Mouse (Mus musculus): ENCODE results near the gene Ugt1a8. TPM values are rescaled to one million over a fixed set of nuclear protein-coding genes. Genes with fewer than 3 reads are reported as not detected.
"Not testable (repeated sequence)": the region's sequence is repeated elsewhere in the genome, so short reads cannot be mapped to it uniquely, and the experiment has no call there.

Gene Ugt1a8
- polyA plus RNA-seq, 1 experiment: 8.3 TPM

DNA sequence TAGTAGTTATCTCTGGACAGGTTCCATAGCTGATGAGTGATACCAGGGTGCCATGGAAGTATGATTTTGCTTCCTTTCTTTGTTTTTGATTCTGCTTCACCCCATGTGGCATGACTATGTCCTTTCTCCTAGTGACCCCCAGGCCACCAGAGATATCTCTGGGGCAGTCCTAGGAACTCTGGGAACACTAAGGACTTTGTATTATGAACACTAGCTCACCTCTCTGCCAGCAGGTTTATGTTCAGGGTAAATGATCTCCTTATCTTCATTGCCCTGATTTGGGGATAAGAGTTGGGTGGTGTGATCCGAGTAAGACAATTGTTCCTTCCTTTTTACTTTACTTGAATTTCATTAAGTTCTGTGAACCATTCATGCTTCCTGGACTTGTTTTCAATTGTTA is 1.5 kb upstream of the Ugt1a8 start:
- Histone ChIP-seq H3K4me1 (ENCODE audit: control insufficient read depth, insufficient read depth, low read length) (peaks cover 10% of the 10 kb centered on the region), H3K4me3 (ENCODE audit: insufficient read depth, low read length) (no peak overlapping the region), H3K27ac (ENCODE audit: insufficient read depth, low read depth, low read length) (no peak overlapping the region)
- TF ChIP-seq POLR2A (IDR thresholded peaks at IDR 0.05; ENCODE audit: borderline replicate concordance, low read depth, low read length): no peak
- TF ChIP-seq CTCF (IDR thresholded peaks at IDR 0.05; ENCODE audit: low read depth, low read length): no peak

DNA sequence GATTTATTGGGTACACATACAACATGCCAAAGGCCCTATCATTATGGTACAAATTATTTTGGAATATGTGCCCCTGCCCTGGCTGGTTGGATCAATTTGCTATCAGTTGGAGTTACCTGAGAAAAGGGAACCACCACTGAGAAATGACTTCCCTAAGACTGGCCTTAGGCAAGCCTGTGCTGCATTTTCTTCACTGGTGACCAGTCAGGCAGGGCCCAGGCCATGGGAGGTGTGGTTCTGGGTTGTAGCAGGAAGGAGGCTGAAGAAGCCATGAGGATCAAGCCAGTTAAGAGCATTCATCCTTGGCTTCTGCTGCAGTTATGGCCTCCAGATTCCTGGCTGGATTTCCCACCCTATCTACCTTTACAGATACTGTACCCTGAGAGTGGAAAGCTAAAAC is 4.7 kb downstream of the Ugt1a8 start:
- Histone ChIP-seq H3K4me1 (ENCODE audit: control insufficient read depth, insufficient read depth, low read length) (peaks cover 11% of the 10 kb centered on the region), H3K27ac (ENCODE audit: insufficient read depth, low read depth, low read length) (peak overlapping the region; percentile 19; the same call in 1 of the 2 replicates), H3K4me3 (ENCODE audit: insufficient read depth, low read length) (no peak overlapping the region)
- TF ChIP-seq CTCF (IDR thresholded peaks at IDR 0.05; ENCODE audit: low read depth, low read length): no peak

DNA sequence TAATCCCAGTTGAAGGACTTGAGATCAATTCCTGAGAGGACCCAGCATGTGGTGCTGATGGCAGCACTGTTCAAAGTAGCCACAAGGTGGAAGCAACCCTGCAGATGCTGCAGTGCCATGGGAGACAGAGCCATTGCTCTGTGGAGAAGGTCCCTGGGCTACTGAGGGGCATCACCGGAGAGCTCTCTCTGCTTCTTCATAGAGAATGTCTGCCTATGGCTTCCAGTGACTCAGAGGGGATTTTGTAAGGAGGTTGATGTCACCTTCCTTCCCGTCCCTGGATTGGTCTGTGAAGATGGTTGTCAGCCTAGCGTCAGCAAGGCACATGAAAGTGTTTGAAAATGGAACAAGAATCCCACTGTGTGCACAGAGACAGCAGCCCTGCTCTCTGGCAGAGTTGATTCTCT is 6.7 kb downstream of the Ugt1a8 start:
- H3K27ac ChIP-seq (ENCODE audit: insufficient read depth, low read depth, low read length): peak overlapping the region; percentile 99
- peak overlapping the region; percentile 83 for H3K4me3 ChIP-seq (ENCODE audit: insufficient read depth, low read length)

DNA sequence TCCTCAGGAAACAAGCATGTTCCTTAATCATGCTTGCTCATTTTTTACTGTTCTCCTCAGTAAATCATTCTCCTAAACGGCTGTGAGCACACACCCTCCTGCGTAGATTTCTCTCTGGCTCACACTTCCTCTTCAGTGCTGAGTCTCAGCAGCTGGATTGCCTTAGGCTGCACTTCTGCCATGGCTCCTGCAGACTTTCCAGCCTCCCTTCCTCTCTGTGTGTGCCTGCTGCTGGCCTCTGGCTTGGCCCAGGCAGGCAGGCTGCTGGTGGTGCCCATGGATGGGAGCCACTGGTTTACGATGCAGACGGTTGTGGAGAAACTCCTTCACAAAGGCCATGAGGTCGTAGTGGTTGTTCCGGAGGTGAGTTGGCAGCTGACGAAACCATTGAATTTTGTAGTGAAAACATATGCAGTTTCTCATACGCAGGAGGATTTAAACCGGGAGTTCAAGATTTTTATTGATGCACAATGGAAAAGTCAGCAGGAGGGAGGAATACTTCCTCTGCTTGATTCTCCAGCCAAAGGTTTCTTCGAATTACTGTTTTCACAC is 7.4 kb downstream of the Ugt1a8 start, which contains the start of gene Ugt1a7c:
Gene Ugt1a7c, plus strand, starts transcription at position 122 of the 552 bp plus-strand sequence.
- Histone ChIP-seq H3K4me1 (ENCODE audit: control insufficient read depth, insufficient read depth, low read length) (peaks cover 19% of the 10 kb centered on the region), H3K27ac (ENCODE audit: insufficient read depth, low read depth, low read length) (peak within 1 kb of the TSS; percentile 99), H3K4me3 (ENCODE audit: insufficient read depth, low read length) (peak within 1 kb of the TSS; percentile 83)
- TF ChIP-seq CTCF (IDR thresholded peaks at IDR 0.05; ENCODE audit: low read depth, low read length) (no peak), POLR2A (IDR thresholded peaks at IDR 0.05; ENCODE audit: borderline replicate concordance, low read depth, low read length) (0 out of 2 replicates have a peak, but pooled peaks have one; percentile 35)

More for the DNA sequence above, 6.7 kb downstream of the Ugt1a8 start:
- H3K4me1 ChIP-seq (ENCODE audit: control insufficient read depth, insufficient read depth, low read length): peaks cover 13% of the 10 kb centered on the region

DNA sequence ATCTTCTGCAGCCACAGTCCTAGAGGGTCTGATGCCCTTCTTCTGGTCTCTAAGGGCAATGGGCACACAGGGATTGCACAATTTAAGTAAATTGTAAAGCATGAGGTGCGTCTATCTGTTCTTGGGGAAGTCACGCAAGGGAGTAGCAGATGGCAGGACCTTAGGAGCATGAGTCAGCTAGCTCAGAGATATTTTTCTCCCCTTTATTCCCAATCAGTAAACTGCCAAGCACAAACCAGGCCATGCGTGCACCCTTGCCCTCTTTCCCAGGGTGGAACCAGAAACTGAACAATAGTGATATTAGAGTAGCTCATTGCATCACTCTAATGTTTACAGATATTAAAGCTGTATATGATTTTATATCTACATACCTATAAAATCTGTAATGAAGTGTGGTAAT is 10.9 kb downstream of the Ugt1a8 start:
- Histone ChIP-seq H3K4me3 (ENCODE audit: insufficient read depth, low read length) (peak overlapping the region; percentile 1; the same call in 1 of the 2 replicates), H3K27ac (ENCODE audit: insufficient read depth, low read depth, low read length) (peak overlapping the region; percentile 36; the same call in 1 of the 2 replicates), H3K4me1 (ENCODE audit: control insufficient read depth, insufficient read depth, low read length) (peaks cover 31% of the 10 kb centered on the region)

DNA sequence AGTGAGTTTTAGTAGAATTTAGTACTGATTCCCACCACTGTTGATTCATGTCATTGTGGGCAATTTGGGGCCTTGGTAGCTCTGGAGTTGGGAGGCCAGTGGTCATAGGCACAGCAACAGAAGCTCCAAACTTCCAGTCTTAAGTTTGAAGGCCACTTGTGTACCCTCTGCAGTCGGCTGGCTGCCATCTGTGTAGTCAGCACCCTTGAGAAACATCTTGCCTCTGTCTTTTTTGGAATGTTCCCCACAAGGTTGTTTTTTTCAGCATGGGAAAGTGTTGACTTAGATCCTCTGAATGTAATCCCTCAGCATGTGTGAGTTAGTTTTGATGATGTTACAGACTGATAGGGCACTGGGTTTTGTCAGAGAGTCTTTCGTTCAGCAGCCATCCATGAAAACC is 12.1 kb downstream of the Ugt1a8 start:
- Histone ChIP-seq H3K4me1 (ENCODE audit: control insufficient read depth, insufficient read depth, low read length) (peaks cover 41% of the 10 kb centered on the region), H3K27ac (ENCODE audit: insufficient read depth, low read depth, low read length) (peak overlapping the region; percentile 30; the same call in 1 of the 2 replicates)
- H3K4me3 ChIP-seq (ENCODE audit: insufficient read depth, low read length): not testable (repeated sequence)

DNA sequence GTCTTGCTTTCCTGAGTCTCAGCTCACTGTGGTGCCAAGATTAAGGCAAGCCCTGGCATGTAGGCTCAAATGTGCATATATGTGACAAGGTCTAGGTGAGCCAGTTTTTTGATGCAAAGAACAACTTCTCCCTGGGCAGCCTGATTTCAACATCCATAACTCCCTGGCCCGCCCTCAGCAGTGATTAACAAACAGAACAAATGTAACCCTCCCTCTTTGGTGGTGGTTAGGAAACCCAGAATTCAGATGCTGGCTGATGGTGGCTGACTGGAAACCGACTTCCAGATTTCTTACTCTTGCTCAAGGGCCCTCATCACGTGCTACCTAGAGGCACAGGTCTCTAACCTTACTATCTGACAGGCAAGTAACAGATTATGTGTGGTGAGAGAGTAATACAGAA is 15.4 kb downstream of the Ugt1a8 start, which contains the start of gene Ugt1a6b:
Gene Ugt1a6b, plus strand, starts transcription at position 234 of the 400 bp plus-strand sequence.
- Histone ChIP-seq H3K4me1 (ENCODE audit: control insufficient read depth, insufficient read depth, low read length) (peaks cover 58% of the 10 kb centered on the region), H3K27ac (ENCODE audit: insufficient read depth, low read depth, low read length) (peak within 1 kb of the TSS; percentile 22)
- not testable (repeated sequence) for H3K4me3 ChIP-seq (ENCODE audit: insufficient read depth, low read length)

DNA sequence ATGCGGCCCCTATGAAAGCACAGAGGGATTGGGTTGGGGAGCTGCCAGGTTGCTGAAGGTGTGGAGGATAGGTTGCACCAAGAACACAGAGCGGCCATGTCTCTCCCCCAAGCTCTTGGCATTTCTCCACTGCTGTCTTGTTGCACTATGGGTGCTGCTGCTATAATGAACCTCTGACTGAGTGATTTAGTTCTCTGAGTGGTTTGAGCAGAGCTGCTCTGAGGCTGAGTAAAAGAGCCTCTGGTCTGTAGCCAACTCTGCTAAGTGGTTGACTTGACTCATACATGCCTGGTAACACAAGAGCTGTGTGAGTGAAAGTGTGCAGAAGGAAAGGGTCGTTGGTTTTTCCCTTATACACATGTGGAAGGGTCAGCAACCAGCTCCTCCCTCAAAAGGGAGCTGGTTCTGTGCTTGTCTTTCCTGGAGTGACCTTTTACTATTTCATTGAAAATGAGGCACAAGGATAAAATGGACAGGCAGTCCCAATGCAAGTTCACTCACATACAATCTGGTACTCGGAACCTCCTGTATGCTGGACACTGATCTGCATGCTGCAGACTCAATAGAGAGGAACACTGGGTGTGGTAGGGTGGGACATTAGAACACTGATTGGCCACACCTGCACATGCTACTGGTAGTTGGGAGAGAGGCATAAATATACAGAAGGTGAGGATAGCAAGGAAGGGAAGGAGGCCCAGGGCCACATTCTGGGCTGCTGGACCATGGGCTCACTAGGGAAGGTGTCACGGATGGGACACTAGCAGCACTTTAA is 16.3 kb downstream of the Ugt1a8 start:
- not testable (repeated sequence) for H3K4me3 ChIP-seq (ENCODE audit: insufficient read depth, low read length)
- H3K4me1 ChIP-seq (ENCODE audit: control insufficient read depth, insufficient read depth, low read length): peaks cover 58% of the 10 kb centered on the region
- H3K27ac ChIP-seq (ENCODE audit: insufficient read depth, low read depth, low read length): peak overlapping the region; percentile 22

DNA sequence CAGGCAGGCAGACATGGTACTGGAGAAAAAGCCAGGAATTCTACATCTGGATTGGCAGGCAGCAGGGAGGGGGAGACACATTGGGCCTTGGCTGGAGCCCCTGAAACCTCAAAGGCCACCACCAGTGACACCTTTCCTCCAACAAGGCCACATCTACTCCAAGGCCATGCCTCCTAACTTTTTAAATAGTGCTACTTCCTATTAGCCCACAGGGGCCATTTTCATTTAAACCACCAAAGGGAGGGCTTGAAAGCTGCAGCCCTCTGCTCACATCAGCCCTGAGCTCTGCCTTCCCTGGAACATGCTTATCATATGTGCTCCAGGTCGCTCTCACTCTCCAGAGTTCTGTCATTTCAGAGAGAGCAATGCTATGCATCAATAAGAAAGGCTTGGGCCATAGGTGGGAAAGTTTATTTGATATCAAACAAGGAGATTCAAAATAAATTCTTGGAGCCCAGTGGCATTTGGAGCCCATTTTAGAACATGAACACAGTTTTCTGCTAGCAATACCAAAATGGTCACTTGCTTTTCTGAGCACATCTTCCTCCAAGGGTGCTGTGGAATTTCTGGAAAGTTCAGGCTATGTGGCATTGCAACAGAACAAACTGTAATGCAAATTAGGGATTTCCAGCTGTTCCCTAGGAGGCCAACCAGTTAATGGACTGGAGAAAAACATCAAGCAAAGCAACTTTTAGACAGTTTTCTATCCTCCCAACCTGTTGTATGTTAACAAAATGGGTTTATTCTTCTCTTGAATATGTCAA is 17.2 kb downstream of the Ugt1a8 start:
- H3K4me1 ChIP-seq (ENCODE audit: control insufficient read depth, insufficient read depth, low read length): peaks cover 56% of the 10 kb centered on the region
- no peak overlapping the region for H3K4me3 ChIP-seq (ENCODE audit: insufficient read depth, low read length)
- H3K27ac ChIP-seq (ENCODE audit: insufficient read depth, low read depth, low read length): peak overlapping the region; percentile 4
- TF ChIP-seq CTCF (IDR thresholded peaks at IDR 0.05; ENCODE audit: low read depth, low read length) (no peak), POLR2A (IDR thresholded peaks at IDR 0.05; ENCODE audit: borderline replicate concordance, low read depth, low read length) (no peak)

DNA sequence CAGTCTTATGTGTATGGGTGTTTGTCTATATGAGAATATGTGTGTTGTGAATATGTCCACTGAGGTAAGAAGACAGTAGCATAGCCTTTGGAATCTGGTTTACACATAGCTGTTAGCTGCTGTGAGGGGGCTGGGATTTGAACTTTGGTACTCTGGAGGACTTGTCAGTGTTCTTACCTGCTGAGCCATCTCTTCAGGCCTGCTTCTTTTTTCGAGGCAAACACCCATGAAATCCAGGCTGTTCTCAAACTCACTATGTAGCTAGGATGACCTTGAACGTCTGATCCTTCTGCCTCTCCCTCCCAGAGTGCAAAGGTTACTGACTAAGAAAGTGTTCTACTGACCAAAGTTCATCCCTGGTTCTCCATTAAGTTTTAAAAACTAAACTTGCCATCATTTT is 18.0 kb downstream of the Ugt1a8 start:
- H3K27ac ChIP-seq (ENCODE audit: insufficient read depth, low read depth, low read length): no peak overlapping the region
- H3K4me3 ChIP-seq (ENCODE audit: insufficient read depth, low read length): no peak overlapping the region
- TF ChIP-seq POLR2A (IDR thresholded peaks at IDR 0.05; ENCODE audit: borderline replicate concordance, low read depth, low read length) (no peak), CTCF (IDR thresholded peaks at IDR 0.05; ENCODE audit: low read depth, low read length) (no peak)
- peaks cover 52% of the 10 kb centered on the region for H3K4me1 ChIP-seq (ENCODE audit: control insufficient read depth, insufficient read depth, low read length)

DNA sequence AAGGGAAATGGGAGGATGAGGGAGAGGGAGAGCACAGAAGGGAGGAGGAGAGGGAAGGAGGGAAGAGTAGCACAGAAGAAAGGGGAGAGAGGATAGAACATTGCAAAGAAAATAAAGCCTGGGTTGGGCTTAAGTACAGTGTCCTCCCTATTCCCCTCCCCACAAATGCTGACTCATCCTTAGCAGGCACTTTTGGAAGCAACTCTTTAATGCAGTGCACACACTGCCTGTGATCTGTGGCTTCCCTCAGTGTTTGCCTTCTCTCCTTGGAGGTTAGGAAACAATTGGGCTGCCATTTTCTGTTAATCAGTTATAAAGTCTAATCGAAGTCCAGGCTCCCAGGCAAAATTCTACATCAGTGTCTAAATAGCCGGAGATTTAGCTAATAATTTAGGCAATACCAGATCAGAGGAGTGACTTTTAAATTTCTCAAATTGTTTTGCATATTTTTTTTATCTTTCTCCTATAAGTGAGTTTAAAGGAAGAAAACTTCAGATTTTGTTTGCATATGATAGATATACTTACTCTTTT is 21.5 kb downstream of the Ugt1a8 start:
- H3K27ac ChIP-seq (ENCODE audit: insufficient read depth, low read depth, low read length); H3K4me3 ChIP-seq (ENCODE audit: insufficient read depth, low read length): not testable (repeated sequence)
- peaks cover 33% of the 10 kb centered on the region for H3K4me1 ChIP-seq (ENCODE audit: control insufficient read depth, insufficient read depth, low read length)

DNA sequence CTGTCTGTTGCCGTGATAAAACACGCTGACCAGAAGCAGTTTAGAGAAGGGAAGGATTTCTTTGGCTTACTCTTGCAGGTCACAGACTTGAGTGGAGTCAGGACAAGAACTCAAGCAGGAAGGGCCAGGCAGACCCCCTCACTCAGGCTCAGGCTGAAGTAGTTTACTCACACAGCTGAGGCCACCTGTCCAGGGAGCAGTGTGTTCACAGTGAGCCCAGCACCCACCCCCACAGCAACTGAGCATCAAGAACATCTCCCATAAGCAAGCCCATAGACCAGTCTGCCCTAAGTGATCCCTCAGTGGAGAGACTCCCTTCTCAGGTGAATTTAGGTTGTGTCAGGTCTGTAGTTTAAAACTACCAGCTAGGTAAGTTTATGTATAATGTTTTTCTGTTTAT is 22.0 kb downstream of the Ugt1a8 start:
- peaks cover 29% of the 10 kb centered on the region for H3K4me1 ChIP-seq (ENCODE audit: control insufficient read depth, insufficient read depth, low read length)
- H3K27ac ChIP-seq (ENCODE audit: insufficient read depth, low read depth, low read length); H3K4me3 ChIP-seq (ENCODE audit: insufficient read depth, low read length): not testable (repeated sequence)

DNA sequence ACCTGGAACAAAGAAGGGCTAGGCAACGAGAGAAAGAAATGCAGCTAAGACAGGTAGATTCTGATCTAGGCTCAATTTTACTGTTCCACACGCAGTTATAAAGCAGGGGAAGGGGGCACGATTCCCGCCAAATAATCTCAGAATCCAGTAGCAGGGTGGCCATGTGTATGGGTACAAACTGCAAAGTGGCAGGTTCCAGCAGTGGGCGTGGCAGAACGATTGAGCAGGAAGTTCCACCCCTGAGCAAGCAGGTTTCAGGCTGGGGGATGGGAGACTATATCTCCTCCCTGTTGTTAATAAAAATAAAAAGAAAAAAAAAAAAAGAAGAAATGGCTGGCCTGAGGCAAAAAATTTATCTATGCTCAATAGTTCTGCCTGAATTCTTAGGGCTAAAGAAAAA is 25.2 kb downstream of the Ugt1a8 start:
- H3K27ac ChIP-seq (ENCODE audit: insufficient read depth, low read depth, low read length): not testable (repeated sequence)
- peaks cover 11% of the 10 kb centered on the region for H3K4me1 ChIP-seq (ENCODE audit: control insufficient read depth, insufficient read depth, low read length)

DNA sequence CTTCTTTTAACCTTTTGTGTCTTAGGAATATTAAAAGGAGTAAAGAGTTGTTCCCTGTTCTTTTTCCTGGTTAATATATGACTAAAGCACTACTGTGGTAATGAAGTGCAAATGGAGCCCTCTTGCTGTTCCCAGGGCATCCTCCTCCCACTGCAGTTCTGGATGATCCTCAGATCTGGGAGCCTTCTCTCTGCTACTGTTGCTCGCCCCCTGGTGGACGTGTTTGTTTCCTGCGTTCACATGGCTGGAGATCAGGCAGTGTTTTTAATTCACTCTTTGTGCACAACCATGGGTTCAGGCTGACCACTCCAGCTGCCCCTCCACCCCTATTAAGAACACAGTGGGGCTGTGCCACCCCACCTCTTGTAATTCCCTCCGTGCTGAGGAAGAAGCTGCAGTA is 32.9 kb downstream of the Ugt1a8 start:
- not testable (repeated sequence) for H3K4me3 ChIP-seq (ENCODE audit: insufficient read depth, low read length); H3K27ac ChIP-seq (ENCODE audit: insufficient read depth, low read depth, low read length)
- H3K4me1 ChIP-seq (ENCODE audit: control insufficient read depth, insufficient read depth, low read length): peaks cover 13% of the 10 kb centered on the region

More for the DNA sequence above, 25.2 kb downstream of the Ugt1a8 start:
- H3K4me3 ChIP-seq (ENCODE audit: insufficient read depth, low read length): not testable (repeated sequence)

Measured in bone marrow macrophage, adult 2 months (primary cell).